Mouse (Mus musculus): ENCODE data around the gene Hnf4a. TPM values are rescaled to one million over a fixed set of nuclear protein-coding genes. Genes with fewer than 3 reads are reported as not detected.

Hnf4a gene
- polyA plus RNA-seq, 1 experiment, result not detected

GRCm38 (mm10) chr2:163527497-163527896 is 20.9 kb downstream of the Hnf4a start:
- Histone ChIP-seq H3K27ac (replicated peaks; ENCODE audit: low read depth, low read length) (no peak overlapping the region), H3K4me3 (ENCODE audit: insufficient read depth, low read depth, low read length) (no peak overlapping the region), H3K4me1 (ENCODE audit: control insufficient read depth, insufficient read depth, insufficient read length, low read length) (no peaks in the 10 kb centered on the region)

DNA sequence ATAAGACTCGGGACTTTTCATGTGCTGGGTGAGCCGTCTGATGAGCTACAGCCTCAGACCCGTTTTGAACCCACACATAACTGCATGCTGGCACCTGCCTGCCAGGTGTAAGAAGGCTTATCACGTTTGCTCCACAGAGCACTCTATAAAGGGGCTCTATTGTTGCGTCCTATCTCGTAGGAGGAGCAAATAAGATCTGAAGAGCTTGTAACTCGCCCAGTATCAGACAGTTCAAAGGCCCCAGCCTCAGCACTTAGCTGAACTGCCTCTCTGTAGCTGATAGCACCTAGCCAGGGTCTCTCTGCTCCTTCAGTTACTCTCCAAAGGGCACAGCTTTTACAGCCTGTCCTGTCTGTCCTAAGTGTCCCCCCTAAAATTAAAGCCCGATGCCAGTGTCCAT is 23.8 kb downstream of the Hnf4a start:
- no peak overlapping the region for H3K4me3 ChIP-seq (ENCODE audit: insufficient read depth, low read depth, low read length)
- no peaks in the 10 kb centered on the region for H3K4me1 ChIP-seq (ENCODE audit: control insufficient read depth, insufficient read depth, insufficient read length, low read length)
- no peak overlapping the region for H3K27ac ChIP-seq (replicated peaks; ENCODE audit: low read depth, low read length)

DNA sequence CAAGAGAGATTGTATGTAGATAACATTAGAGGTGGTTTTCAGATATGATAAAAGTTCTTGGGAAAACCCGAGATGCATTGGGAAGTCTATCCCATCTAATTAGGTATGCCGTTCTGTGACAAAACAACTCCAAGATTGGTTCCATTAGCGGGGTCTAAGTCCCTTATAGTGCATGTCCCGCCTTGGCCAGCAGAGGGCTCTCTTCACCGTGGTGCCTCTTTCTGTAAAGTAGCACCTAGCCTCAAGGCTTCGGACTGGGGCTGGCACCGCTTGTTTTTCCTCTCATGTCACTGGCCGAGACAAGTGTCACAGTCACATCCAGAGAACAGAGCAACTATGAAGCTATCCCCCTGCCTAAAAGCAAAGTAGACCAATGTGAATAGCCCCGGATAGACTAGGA is 25.3 kb downstream of the Hnf4a start:
- Histone ChIP-seq H3K27ac (replicated peaks; ENCODE audit: low read depth, low read length) (no peak overlapping the region), H3K4me3 (ENCODE audit: insufficient read depth, low read depth, low read length) (no peak overlapping the region), H3K4me1 (ENCODE audit: control insufficient read depth, insufficient read depth, insufficient read length, low read length) (no peaks in the 10 kb centered on the region)

DNA sequence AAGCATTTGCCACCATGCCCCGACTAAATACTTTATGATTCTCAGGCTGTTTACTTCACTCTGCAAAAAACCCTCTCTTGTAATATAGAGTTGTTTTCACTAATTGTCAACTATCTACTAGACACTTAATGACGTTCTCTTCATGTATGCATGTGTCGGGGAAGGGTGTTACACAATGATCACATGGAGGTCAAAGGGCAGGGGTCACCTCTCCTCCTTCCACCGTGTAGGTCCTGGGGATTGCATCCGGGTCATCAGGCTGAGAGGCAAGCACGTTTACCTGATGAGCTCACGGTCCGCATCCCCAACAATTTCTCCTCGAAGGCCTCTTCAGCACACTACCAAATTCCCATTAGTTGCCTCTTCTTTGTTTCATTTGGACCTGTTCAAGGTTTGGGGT is 26.6 kb downstream of the Hnf4a start:
- H3K4me3 ChIP-seq (ENCODE audit: insufficient read depth, low read depth, low read length), result no peak overlapping the region
- no peaks in the 10 kb centered on the region for H3K4me1 ChIP-seq (ENCODE audit: control insufficient read depth, insufficient read depth, insufficient read length, low read length)
- no peak overlapping the region for H3K27ac ChIP-seq (replicated peaks; ENCODE audit: low read depth, low read length)

DNA sequence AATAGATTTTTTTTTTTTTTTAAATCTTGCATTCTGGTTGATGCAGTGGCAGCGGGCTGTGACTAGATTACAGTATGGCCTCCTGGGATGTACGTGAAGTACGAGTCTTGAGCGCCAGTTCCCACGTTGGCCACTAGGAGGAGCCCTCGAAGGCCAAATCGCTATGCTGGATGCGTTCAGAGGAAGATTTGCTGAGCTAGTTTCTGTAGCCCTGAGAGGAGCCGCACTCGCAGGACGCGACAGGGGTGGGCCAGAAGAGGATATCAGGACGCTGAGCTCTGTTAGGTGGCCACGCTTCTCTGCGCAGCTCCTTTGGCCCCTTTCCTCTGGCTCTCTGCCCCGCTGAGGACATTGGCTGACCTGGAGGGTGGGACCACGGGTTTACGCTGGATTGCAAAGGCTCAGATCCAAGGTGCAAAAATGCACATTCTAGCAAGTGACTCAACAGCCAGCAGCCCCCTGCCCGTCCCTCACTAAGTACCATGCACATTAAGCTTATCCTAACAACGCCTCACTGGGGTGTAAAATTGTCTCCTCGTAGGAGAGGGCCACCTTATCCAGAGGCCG is 28.4 kb downstream of the Hnf4a start:
- Histone ChIP-seq H3K27ac (replicated peaks; ENCODE audit: low read depth, low read length) (no peak overlapping the region), H3K4me3 (ENCODE audit: insufficient read depth, low read depth, low read length) (peak overlapping the region; percentile 39), H3K4me1 (ENCODE audit: control insufficient read depth, insufficient read depth, insufficient read length, low read length) (no peaks in the 10 kb centered on the region)

DNA sequence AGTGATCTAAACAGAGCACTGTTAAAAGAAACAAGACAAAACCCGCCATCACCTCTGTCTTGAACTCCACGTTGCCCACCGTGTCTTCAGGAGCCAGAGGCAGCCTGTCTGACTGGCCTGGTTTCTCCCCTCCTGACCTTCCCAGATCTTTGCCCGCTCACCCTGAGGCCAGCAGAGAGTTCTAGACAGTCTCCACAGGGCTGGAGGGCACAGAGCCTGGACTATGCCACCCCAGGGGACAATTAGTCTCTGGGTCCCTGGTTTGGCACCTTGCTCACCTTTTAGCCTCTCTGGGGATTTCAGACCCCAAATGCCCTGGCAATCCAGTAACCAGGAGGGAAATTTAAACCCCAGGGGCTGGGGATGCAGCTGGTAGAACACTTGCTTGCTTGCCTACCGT is 30.8 kb downstream of the Hnf4a start:
- Histone ChIP-seq H3K4me1 (ENCODE audit: control insufficient read depth, insufficient read depth, insufficient read length, low read length) (0 out of 2 replicates have a peak, but pooled peaks cover 2% of the 10 kb centered on the region), H3K4me3 (ENCODE audit: insufficient read depth, low read depth, low read length) (no peak overlapping the region)

GRCm38 (mm10) chr2:163538410-163538809 is 31.8 kb downstream of the Hnf4a start:
- Histone ChIP-seq H3K27ac (replicated peaks; ENCODE audit: low read depth, low read length) (no peak overlapping the region), H3K4me3 (ENCODE audit: insufficient read depth, low read depth, low read length) (no peak overlapping the region), H3K4me1 (ENCODE audit: control insufficient read depth, insufficient read depth, insufficient read length, low read length) (0 out of 2 replicates have a peak, but pooled peaks cover 2% of the 10 kb centered on the region)

More for the DNA sequence above, 30.8 kb downstream of the Hnf4a start:
- H3K27ac ChIP-seq (replicated peaks; ENCODE audit: low read depth, low read length), result no peak overlapping the region

DNA sequence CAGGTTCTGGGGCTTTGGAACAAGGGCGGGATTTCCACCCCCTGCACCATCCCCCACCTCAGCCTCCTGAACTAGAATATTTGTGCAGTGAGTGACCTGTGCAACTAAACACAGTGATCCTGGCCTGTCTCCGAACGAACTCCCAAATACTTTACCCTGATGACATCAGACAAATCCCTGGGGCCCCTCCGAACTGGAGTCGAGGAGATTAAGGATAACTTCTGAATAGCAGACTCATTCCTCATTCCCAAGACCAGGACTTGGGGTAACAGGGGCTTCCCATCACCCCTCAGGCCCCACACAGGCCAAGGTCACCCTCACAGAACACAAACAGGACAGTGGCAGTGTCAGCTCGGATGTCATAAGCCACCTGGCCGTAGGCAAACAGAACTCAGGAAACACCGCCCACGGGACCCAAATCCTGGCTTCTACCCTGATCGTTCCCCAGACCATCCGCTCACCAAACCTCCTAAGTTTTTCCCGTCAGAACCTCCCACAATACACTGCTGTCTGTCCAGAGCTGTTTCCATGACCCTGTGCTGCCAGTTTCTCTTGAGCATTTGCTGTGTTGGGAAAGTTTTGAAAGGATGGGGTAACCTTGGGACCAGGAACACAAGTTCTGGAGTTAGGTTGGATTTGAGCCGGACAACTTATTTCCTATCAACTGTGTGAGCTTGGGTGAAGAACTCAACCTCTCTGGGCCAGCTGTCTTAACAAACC is 32.9 kb downstream of the Hnf4a start:
- H3K27ac ChIP-seq (replicated peaks; ENCODE audit: low read depth, low read length), result no peak overlapping the region

GRCm38 (mm10) chr2:163540231-163541117 is 33.9 kb downstream of the Hnf4a start:
- Histone ChIP-seq H3K27ac (replicated peaks; ENCODE audit: low read depth, low read length) (no peak overlapping the region), H3K4me1 (ENCODE audit: control insufficient read depth, insufficient read depth, insufficient read length, low read length) (0 out of 2 replicates have a peak, but pooled peaks cover 2% of the 10 kb centered on the region), H3K4me3 (ENCODE audit: insufficient read depth, low read depth, low read length) (no peak overlapping the region)

More for the DNA sequence above, 32.9 kb downstream of the Hnf4a start:
- Histone ChIP-seq H3K4me3 (ENCODE audit: insufficient read depth, low read depth, low read length) (no peak overlapping the region), H3K4me1 (ENCODE audit: control insufficient read depth, insufficient read depth, insufficient read length, low read length) (0 out of 2 replicates have a peak, but pooled peaks cover 2% of the 10 kb centered on the region)

- no peak overlapping the region for H3K4me3 ChIP-seq (ENCODE audit: insufficient read depth, low read depth, low read length)
- no peak overlapping the region for H3K27ac ChIP-seq (replicated peaks; ENCODE audit: low read depth, low read length)
- H3K4me1 ChIP-seq (ENCODE audit: control insufficient read depth, insufficient read depth, insufficient read length, low read length), result 0 out of 2 replicates have a peak, but pooled peaks cover 2% of the 10 kb centered on the region
These were observed 35.1 kb downstream of the Hnf4a start for GRCm38 (mm10) chr2:163541568-163542182.

DNA sequence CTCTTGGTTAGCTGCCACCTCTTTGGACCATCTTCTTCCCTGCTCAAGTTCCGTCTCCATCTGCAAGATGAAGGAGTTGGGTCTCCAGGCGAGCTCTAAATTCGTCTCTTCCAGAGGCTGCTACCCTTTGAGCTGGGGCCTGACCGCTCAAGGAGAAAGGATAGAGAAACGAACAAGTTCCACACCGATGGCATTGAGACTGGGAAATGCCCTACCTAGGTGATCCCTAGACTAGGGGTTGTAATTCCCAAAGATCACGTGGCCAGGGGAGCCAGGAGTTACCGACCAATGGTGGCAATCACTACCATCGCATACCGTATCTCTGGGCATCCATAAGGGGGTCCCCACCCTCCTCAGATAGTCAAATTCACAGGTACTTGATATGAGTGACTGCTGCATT is 36.1 kb downstream of the Hnf4a start:
- Histone ChIP-seq H3K4me1 (ENCODE audit: control insufficient read depth, insufficient read depth, insufficient read length, low read length) (0 out of 2 replicates have a peak, but pooled peaks cover 2% of the 10 kb centered on the region), H3K4me3 (ENCODE audit: insufficient read depth, low read depth, low read length) (no peak overlapping the region), H3K27ac (replicated peaks; ENCODE audit: low read depth, low read length) (no peak overlapping the region)

- no peak overlapping the region for H3K27ac ChIP-seq (replicated peaks; ENCODE audit: low read depth, low read length)
- no peaks in the 10 kb centered on the region for H3K4me1 ChIP-seq (ENCODE audit: control insufficient read depth, insufficient read depth, insufficient read length, low read length)
- no peak overlapping the region for H3K4me3 ChIP-seq (ENCODE audit: insufficient read depth, low read depth, low read length)
These were observed 40.2 kb downstream of the Hnf4a start for GRCm38 (mm10) chr2:163546623-163547318.

- H3K27ac ChIP-seq (replicated peaks; ENCODE audit: low read depth, low read length), result no peak overlapping the region
- no peak overlapping the region for H3K4me3 ChIP-seq (ENCODE audit: insufficient read depth, low read depth, low read length)
- no peaks in the 10 kb centered on the region for H3K4me1 ChIP-seq (ENCODE audit: control insufficient read depth, insufficient read depth, insufficient read length, low read length)
These were observed 42.2 kb downstream of the Hnf4a start for GRCm38 (mm10) chr2:163548822-163549221.

- no peak overlapping the region for H3K27ac ChIP-seq (replicated peaks; ENCODE audit: low read depth, low read length)
- no peak overlapping the region for H3K4me3 ChIP-seq (ENCODE audit: insufficient read depth, low read depth, low read length)
These were observed 43.2 kb downstream of the Hnf4a start for GRCm38 (mm10) chr2:163549786-163550185.

More at GRCm38 (mm10) chr2:163549786-163550185, 43.2 kb downstream of the Hnf4a start:
- no peaks in the 10 kb centered on the region for H3K4me1 ChIP-seq (ENCODE audit: control insufficient read depth, insufficient read depth, insufficient read length, low read length)
